Mouse (Mus musculus) spleen, postnatal 10 days (tissue): ENCODE data around the gene 1700030K09Rik.
A peak's percentile ranks its signal among the peaks of the same experiment; 100 is the strongest.

Experiments used
- DNase-seq, 2 experiments: peaks; one replicate each; pipeline ENCODE4 v3.0.0; 2021 to 2022; ENCODE audit warnings: low spot score in 2 of 2

The 1700030K09Rik gene

GRCm38 (mm10) chr8:72443338-72443993, at the start of gene 1700030K09Rik, which contains the start of gene Calr3:
TSS of gene 1700030K09Rik (plus strand) at chr8:72443880.
TSS of gene Calr3 (minus strand) at chr8:72443870.
- peak; percentile 93 to 100 for DNase-seq

GRCm38 (mm10) chr8:72401381-72401780, 42.3 kb upstream of the 1700030K09Rik start:
- no peak for DNase-seq

- no peak for DNase-seq
These were observed 40.7 kb upstream of the 1700030K09Rik start for GRCm38 (mm10) chr8:72402981-72403380.

GRCm38 (mm10) chr8:72407878-72408277, 35.8 kb upstream of the 1700030K09Rik start:
- no peak for DNase-seq

GRCm38 (mm10) chr8:72409443-72409842, 34.2 kb upstream of the 1700030K09Rik start:
- DNase-seq = no peak

GRCm38 (mm10) chr8:72413839-72414238, 29.8 kb upstream of the 1700030K09Rik start:
- peak; percentile 65 to 86 for DNase-seq

- peak in 1 of 2 experiments; percentile 65 for DNase-seq
These were observed 28.4 kb upstream of the 1700030K09Rik start for GRCm38 (mm10) chr8:72415252-72415651.

- DNase-seq = no peak
These were observed 25.6 kb upstream of the 1700030K09Rik start for GRCm38 (mm10) chr8:72418073-72418472.

GRCm38 (mm10) chr8:72420571-72421361, 22.9 kb upstream of the 1700030K09Rik start:
- DNase-seq = peak; percentile 61 to 75

GRCm38 (mm10) chr8:72421362-72422335, 22.0 kb upstream of the 1700030K09Rik start, which contains the start of gene Eps15l1:
TSS of gene Eps15l1 (minus strand) at chr8:72421460.
- peak; percentile 98 to 100 for DNase-seq

- no peak for DNase-seq
These were observed 20.8 kb upstream of the 1700030K09Rik start for GRCm38 (mm10) chr8:72422926-72423325.

GRCm38 (mm10) chr8:72429676-72430075, 14.0 kb upstream of the 1700030K09Rik start:
- peak; percentile 47 to 73 for DNase-seq

- DNase-seq = peak; percentile 40 to 66
These were observed 8.7 kb upstream of the 1700030K09Rik start for GRCm38 (mm10) chr8:72434952-72435351.

- DNase-seq = no peak
These were observed 5.2 kb upstream of the 1700030K09Rik start for GRCm38 (mm10) chr8:72438248-72439015.

GRCm38 (mm10) chr8:72443994-72444350, 292 bp downstream of the 1700030K09Rik start:
- DNase-seq = no peak

- DNase-seq = peak in 1 of 2 experiments; percentile 55
These were observed 1.4 kb downstream of the 1700030K09Rik start for GRCm38 (mm10) chr8:72445071-72445470.

GRCm38 (mm10) chr8:72451516-72451915, 7.8 kb downstream of the 1700030K09Rik start:
- no peak for DNase-seq

- DNase-seq = no peak
These were observed 10.2 kb downstream of the 1700030K09Rik start for GRCm38 (mm10) chr8:72453904-72454303.

GRCm38 (mm10) chr8:72455317-72455716, 11.6 kb downstream of the 1700030K09Rik start:
- no peak for DNase-seq

- DNase-seq = no peak
These were observed 14.1 kb downstream of the 1700030K09Rik start for GRCm38 (mm10) chr8:72457806-72458205.

GRCm38 (mm10) chr8:72458457-72458856, 14.8 kb downstream of the 1700030K09Rik start:
- no peak for DNase-seq
